Mouse (Mus musculus) stomach, embryonic 16.5 days (tissue): ENCODE data around the gene Snrnp40. TPM values are rescaled to one million over a fixed set of nuclear protein-coding genes. Genes with fewer than 3 reads are reported as not detected.

Source experiments
- polyA plus RNA-seq: library from polyadenylated mRNA; unstranded; fragments of >200 nt; fragmentation: Nextera tagmentation; extraction: Ambion mirVana; gene quantifications from 2 replicates; pipeline ENCODE4 v1.2.1, GENCODE M21; 2015

Gene Snrnp40
- polyA plus RNA-seq, 1 experiment from 2014 or later = 107 TPM

Other genes with a start within 250 kb of the Snrnp40 start
- gene Hcrtr1, start 220.8 kb upstream of the Snrnp40 start, polyA plus RNA-seq = 0.29 and 0.49 TPM in 2 replicates
- 62.7 and 77.6 TPM in 2 replicates for gene Tinagl1, start 185.0 kb upstream of the Snrnp40 start, polyA plus RNA-seq
- gene Gm853, start 137.7 kb upstream of the Snrnp40 start, polyA plus RNA-seq = not detected in 2 replicates
- 47.3 and 61.7 TPM in 2 replicates for gene Serinc2, start 80.9 kb upstream of the Snrnp40 start, polyA plus RNA-seq
- 8.6 and 32.4 TPM in 2 replicates for gene Fabp3, start 51.5 kb upstream of the Snrnp40 start, polyA plus RNA-seq
- not detected in 2 replicates for gene Gm10570, start 51.5 kb upstream of the Snrnp40 start, polyA plus RNA-seq
- 51.0 and 56.8 TPM in 2 replicates for gene Zcchc17, start 189 bp upstream of the Snrnp40 start, polyA plus RNA-seq
- gene Nkain1, start 214.0 kb downstream of the Snrnp40 start, polyA plus RNA-seq = 0.31 TPM in 1 of 2 replicates, not detected in the other